Mouse (Mus musculus): ENCODE data around the gene Nt5dc2. TPM values are rescaled to one million over a fixed set of nuclear protein-coding genes. Genes with fewer than 3 reads are reported as not detected.

Gene Nt5dc2
- total and polyA plus RNA-seq, 3 experiments: 3.3 to 52.5 (median 4.0) TPM

- dilution Hi-C loops (cut with MboI; ENCODE audit: extremely low pct_ligation_motif_present, extremely low pct_unique_long_range_greater_than_20kb, low sequenced_read_pairs) (no loop called here), in situ Hi-C loops (cut with MboI; ENCODE audit: low pct_ligation_motif_present, low pct_unique_long_range_greater_than_20kb, low sequenced_read_pairs) (no loop called here)
- H3K4me2 ChIP-seq (ENCODE audit: insufficient read depth, low read depth, poor library complexity, severe bottlenecking): no peak overlapping the region
- H3K27ac ChIP-seq (ENCODE audit: insufficient read depth, low read depth): no peak overlapping the region
- no peak for DNase-seq (ENCODE audit: extremely low read depth)
- H3K9ac ChIP-seq (ENCODE audit: insufficient read depth, low read depth): no peak overlapping the region
- TF ChIP-seq USF2 (conservative IDR thresholded peaks at IDR 0.05; ENCODE audit: low read depth, low read length) (no peak), IRF4 (IDR thresholded peaks at IDR 0.05; ENCODE audit: low read depth, low read length) (no peak), ZNF384 (IDR thresholded peaks at IDR 0.05; ENCODE audit: low read depth, low read length) (no peak), JUND (conservative IDR thresholded peaks at IDR 0.05; ENCODE audit: low read depth, low read length) (no peak), MAFK (IDR thresholded peaks at IDR 0.05; ENCODE audit: insufficient replicate concordance, low read length) (no peak), NRF1 (IDR thresholded peaks at IDR 0.05; ENCODE audit: low read depth, low read length) (no peak), POLR2AphosphoS2 (IDR thresholded peaks at IDR 0.05; ENCODE audit: low read depth, low read length) (no peak)
- H3K4me3 ChIP-seq (replicated peaks in 1 of 3; ENCODE audit: low read depth in 2 of 3, low read length in 2 of 3, poor library complexity in 1 of 3): no peak overlapping the region
- H3K9me3 ChIP-seq (replicated peaks; ENCODE audit: low read length): no peaks in the 10 kb centered on the region
- H3K36me3 ChIP-seq (replicated peaks in 1 of 2; ENCODE audit: control insufficient read depth in 1 of 2, insufficient read depth in 1 of 2, low read length in 1 of 2): peaks cover 1 to 5% of the 10 kb centered on the region in 2 experiments
- peaks cover 25 to 62% of the 10 kb centered on the region in 2 experiments for H3K4me1 ChIP-seq (ENCODE audit: control insufficient read depth in 1 of 2, insufficient read depth in 2 of 2)
- no peaks in the 10 kb centered on the region for H3K79me2 ChIP-seq (replicated peaks; ENCODE audit: control insufficient read depth, extremely low read depth, insufficient read depth, poor library complexity, severe bottlenecking)
- no peaks in the 10 kb centered on the region for H3K27me3 ChIP-seq (replicated peaks)
Observed at GRCm38 (mm10) chr14:31165458-31165857, 34.6 kb downstream of the Nt5dc2 start.

GRCm38 (mm10) chr14:31165991-31166630, 35.3 kb downstream of the Nt5dc2 start:
- Histone ChIP-seq H3K27me3 (replicated peaks) (no peaks in the 10 kb centered on the region), H3K9ac (ENCODE audit: insufficient read depth, low read depth) (no peak overlapping the region), H3K4me1 (ENCODE audit: control insufficient read depth in 1 of 2, insufficient read depth in 2 of 2) (peaks cover 20 to 63% of the 10 kb centered on the region in 2 experiments), H3K4me3 (replicated peaks in 1 of 3; ENCODE audit: low read depth in 2 of 3, low read length in 2 of 3, poor library complexity in 1 of 3) (no peak overlapping the region), H3K79me2 (replicated peaks; ENCODE audit: control insufficient read depth, extremely low read depth, insufficient read depth, poor library complexity, severe bottlenecking) (no peaks in the 10 kb centered on the region), H3K4me2 (ENCODE audit: insufficient read depth, low read depth, poor library complexity, severe bottlenecking) (no peak overlapping the region), H3K36me3 (replicated peaks in 1 of 2; ENCODE audit: control insufficient read depth in 1 of 2, insufficient read depth in 1 of 2, low read length in 1 of 2) (peaks cover 8 to 12% of the 10 kb centered on the region in 2 experiments), H3K9me3 (replicated peaks; ENCODE audit: low read length) (no peaks in the 10 kb centered on the region), H3K27ac (ENCODE audit: insufficient read depth, low read depth) (no peak overlapping the region)
- dilution Hi-C loops (cut with MboI; ENCODE audit: extremely low pct_ligation_motif_present, extremely low pct_unique_long_range_greater_than_20kb, low sequenced_read_pairs) (no loop called here), in situ Hi-C loops (cut with MboI; ENCODE audit: low pct_ligation_motif_present, low pct_unique_long_range_greater_than_20kb, low sequenced_read_pairs) (no loop called here)
- TF ChIP-seq ZC3H11A (IDR thresholded peaks at IDR 0.05; ENCODE audit: low read depth, low read length): no peak
- TF ChIP-seq MAFK (IDR thresholded peaks at IDR 0.05; ENCODE audit: insufficient replicate concordance, low read length): no peak
- TF ChIP-seq CHD1 (IDR thresholded peaks at IDR 0.05; ENCODE audit: low read depth, low read length): no peak
- no peak for TF ChIP-seq MAX (IDR thresholded peaks at IDR 0.05; ENCODE audit: low read length)
- no peak for TF ChIP-seq RCOR1 (conservative IDR thresholded peaks at IDR 0.05; ENCODE audit: low read depth, low read length)
- TF ChIP-seq MXI1 (IDR thresholded peaks at IDR 0.05; ENCODE audit: low read depth, low read length): no peak
- no peak for TF ChIP-seq GABPA (IDR thresholded peaks at IDR 0.05; ENCODE audit: insufficient replicate concordance, low read depth, low read length)
- TF ChIP-seq MAZ (IDR thresholded peaks at IDR 0.05; ENCODE audit: low read depth, low read length): no peak
- no peak for TF ChIP-seq ZMIZ1 (IDR thresholded peaks at IDR 0.05; ENCODE audit: low read depth, low read length)
- no peak for TF ChIP-seq ZNF384 (IDR thresholded peaks at IDR 0.05; ENCODE audit: low read depth, low read length)
- TF ChIP-seq HCFC1 (IDR thresholded peaks at IDR 0.05; ENCODE audit: low read depth, low read length): no peak
- no peak for TF ChIP-seq KAT2A (IDR thresholded peaks at IDR 0.05; ENCODE audit: insufficient replicate concordance, low read length)
- DNase-seq (ENCODE audit: extremely low read depth): peak; percentile 16

All from CH12.LX (cell line).